Mouse (Mus musculus) brain, embryonic 14.5 days (tissue): ENCODE measurements around the gene Scd2.

Experiments used
- CTCF ChIP-seq: fragments of 200-500 bp; IDR thresholded peaks from 2 replicates; pipeline ENCODE4 v1.5.1; 2012; ENCODE audit warnings: inconsistent platforms, mild to moderate bottlenecking, moderate library complexity, borderline replicate concordance; ENCODE audit not compliant: insufficient read depth, insufficient read length; ENCODE audit errors: extremely low read depth
- POLR2A ChIP-seq: fragments of 200-500 bp; IDR thresholded peaks from 2 replicates; pipeline ENCODE4 v1.6.1; 2012; ENCODE audit warnings: mild to moderate bottlenecking, inconsistent platforms, borderline replicate concordance; ENCODE audit not compliant: poor library complexity, insufficient read depth, insufficient read length, severe bottlenecking; ENCODE audit errors: extremely low read depth

DNA sequence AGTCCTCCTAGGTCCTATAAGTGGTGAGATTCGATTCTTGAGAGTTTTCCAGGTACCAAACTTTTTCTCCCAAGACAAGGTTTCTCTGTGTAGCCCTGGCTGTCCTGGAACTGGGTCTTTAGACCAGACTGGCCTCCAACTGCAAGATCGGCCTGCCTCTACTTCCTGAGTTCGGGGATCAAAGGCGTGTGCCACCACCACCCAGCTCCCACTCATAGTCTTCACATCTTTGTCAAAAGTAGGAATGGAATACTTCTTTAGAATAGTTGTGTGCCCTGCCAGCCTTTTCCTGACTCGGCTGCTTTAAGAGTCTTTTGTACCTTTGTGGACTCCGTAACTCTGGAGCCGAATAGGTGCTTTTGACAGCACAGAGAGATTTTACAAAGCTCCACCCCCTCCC lies 2.7 kb downstream of the Scd2 start:
- TF ChIP-seq CTCF: no peak
- no peak for TF ChIP-seq POLR2A
